ENCODE assay signal across 8 mouse cellular contexts in the genomic region with DNA sequence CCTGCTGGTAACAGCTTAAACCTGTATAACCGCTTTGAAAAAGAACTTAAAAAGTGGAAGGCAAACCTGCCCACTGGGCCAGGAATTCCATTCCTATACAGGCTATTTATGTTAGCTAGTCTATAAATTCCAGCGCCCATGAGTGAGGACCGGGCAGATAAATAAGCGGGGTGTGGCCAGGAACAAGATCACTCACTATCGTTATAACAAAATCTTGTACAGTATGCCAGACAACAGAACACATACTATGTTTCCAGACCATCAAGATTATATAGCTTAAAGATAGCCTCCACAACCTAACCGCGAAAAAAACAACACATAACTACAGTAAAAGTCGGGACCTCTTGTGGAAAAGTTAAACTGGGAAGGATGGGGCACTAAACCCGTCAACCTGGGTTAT. TPM values are rescaled to one million over a fixed set of nuclear protein-coding genes. Genes with fewer than 3 reads are reported as not detected.
DNase-seq lines count a peak whose midpoint lies in the region; ATAC-seq and TF ChIP-seq lines count a peak whose summit lies in the region.

No protein-coding gene starts in this region.

- H3K9me3 ChIP-seq in lung, embryonic 14.5 days (ENCODE audit: low read depth, low read length), result no peaks in the 10 kb centered on the region
- H3K9me3 ChIP-seq in embryonic facial prominence, embryonic 10.5 days, result no peaks in the 10 kb centered on the region
- H3K9me3 ChIP-seq in neural tube, embryonic 14.5 days (ENCODE audit: control insufficient read depth, low read length), result no peaks in the 10 kb centered on the region

- WGBS in lung, embryonic 14.5 days, result 2% methylated on average over 9 of the region's 9 CpGs
- 3% methylated on average over 9 of the region's 9 CpGs for WGBS in embryonic facial prominence, embryonic 10.5 days
- under 1% methylated on average over 9 of the region's 9 CpGs for WGBS in large intestine, adult 2 months
- under 1% methylated on average over 9 of the region's 9 CpGs for WGBS in neural tube, embryonic 14.5 days

- peak; percentile 20 for DNase-seq in lung, embryonic 14.5 days
- no peak for DNase-seq in lung, postnatal 4 days
- DNase-seq in embryonic facial prominence, embryonic 10.5 days (ENCODE audit: low spot score), result no peak
- DNase-seq in large intestine, adult 2 months (ENCODE audit: low read depth, low spot score), result peak; percentile 31
- DNase-seq in urinary bladder, postnatal 4 days (ENCODE audit: low spot score in 2 of 2), result no peak
- DNase-seq in cerebellum, postnatal 36 days, result no peak

- TF ChIP-seq CTCF in lung, embryonic 14.5 days (IDR thresholded peaks at IDR 0.05; ENCODE audit: low read depth), result no peak

- H3K4me3 ChIP-seq in lung, embryonic 14.5 days (ENCODE audit: low read depth, low read length), result peak overlapping the region; percentile 73
- peak overlapping the region; percentile 64 for H3K4me3 ChIP-seq in embryonic facial prominence, embryonic 10.5 days
- peak overlapping the region; percentile 72 for H3K4me3 ChIP-seq in neural tube, embryonic 14.5 days (ENCODE audit: low read depth, low read length)

- ATAC-seq in lung, embryonic 14.5 days (ENCODE audit: insufficient read depth), result no peak
- ATAC-seq in neural tube, embryonic 14.5 days (ENCODE audit: low read depth), result no peak
- ATAC-seq in activated CD4-positive, CD25-positive, alpha-beta regulatory T cell, adult 4 months, result no peak

- peaks cover 38% of the 10 kb centered on the region for H3K36me3 ChIP-seq in lung, embryonic 14.5 days (ENCODE audit: insufficient read depth)
- peaks cover 58% of the 10 kb centered on the region for H3K36me3 ChIP-seq in embryonic facial prominence, embryonic 10.5 days (replicated peaks)
- H3K36me3 ChIP-seq in neural tube, embryonic 14.5 days (ENCODE audit: control insufficient read depth, insufficient read depth, low read length), result peaks cover 16% of the 10 kb centered on the region

- peak overlapping the region; percentile 85 for H3K4me2 ChIP-seq in lung, embryonic 14.5 days
- peak overlapping the region; percentile 83 for H3K4me2 ChIP-seq in neural tube, embryonic 14.5 days (ENCODE audit: low read depth, low read length)

- H3K27me3 ChIP-seq in lung, embryonic 14.5 days (ENCODE audit: insufficient read depth, low read length), result no peaks in the 10 kb centered on the region
- no peaks in the 10 kb centered on the region for H3K27me3 ChIP-seq in embryonic facial prominence, embryonic 10.5 days (replicated peaks; ENCODE audit: low read depth, poor library complexity, severe bottlenecking)
- no peaks in the 10 kb centered on the region for H3K27me3 ChIP-seq in neural tube, embryonic 14.5 days (ENCODE audit: control insufficient read depth, insufficient read depth, low read length)

- peak overlapping the region; percentile 73 for H3K9ac ChIP-seq in lung, embryonic 14.5 days
- H3K9ac ChIP-seq in neural tube, embryonic 14.5 days (replicated peaks; ENCODE audit: low read depth, low read length), result peak overlapping the region; percentile 58

- peak overlapping the region; percentile 87 for H3K27ac ChIP-seq in lung, embryonic 14.5 days (ENCODE audit: low read depth)
- H3K27ac ChIP-seq in embryonic facial prominence, embryonic 10.5 days (replicated peaks), result peak overlapping the region; percentile 86
- H3K27ac ChIP-seq in neural tube, embryonic 14.5 days (ENCODE audit: low read depth, low read length), result peak overlapping the region; percentile 67

- H3K4me1 ChIP-seq in lung, embryonic 14.5 days (ENCODE audit: insufficient read depth), result 0 out of 2 replicates have a peak, but pooled peaks cover 7% of the 10 kb centered on the region
- H3K4me1 ChIP-seq in embryonic facial prominence, embryonic 10.5 days, result peaks cover 26% of the 10 kb centered on the region
- H3K4me1 ChIP-seq in neural tube, embryonic 14.5 days (ENCODE audit: control insufficient read depth, insufficient read depth, low read length), result peaks cover 12% of the 10 kb centered on the region

RNA-seq across cellular contexts. Expression of a gene that starts 0.7 kb away (rescaled TPM):
- 101 and 107 TPM in 2 replicates for polyA plus RNA-seq in lung, embryonic 14.5 days (2014; fragmentation: Nextera tagmentation; extraction: Ambion mirVana)
- 136 and 144 TPM in 2 replicates for polyA plus RNA-seq in embryonic facial prominence, embryonic 10.5 days (2016; fragmentation: Nextera tagmentation; extraction: Ambion mirVana)
- polyA plus RNA-seq in large intestine, adult 2 months (2012; rRNA removed), result 66.4 and 69.0 TPM in 2 replicates
- 84.4 and 90.5 TPM in 2 replicates for polyA plus RNA-seq in neural tube, embryonic 14.5 days (2014; fragmentation: Nextera tagmentation; extraction: Ambion mirVana)
- 10 to 100 TPM; 32.3 to 54.2 TPM for polyA plus RNA-seq in activated CD4-positive, CD25-positive, alpha-beta regulatory T cell, adult 4 months (2017; shearing (Covaris generic))

RNA-seq across cellular contexts. Expression of a gene that starts 0.8 kb away (rescaled TPM):
- polyA plus RNA-seq in lung, embryonic 14.5 days (2014; fragmentation: Nextera tagmentation; extraction: Ambion mirVana), result 31.9 and 33.1 TPM in 2 replicates
- polyA plus RNA-seq in embryonic facial prominence, embryonic 10.5 days (2016; fragmentation: Nextera tagmentation; extraction: Ambion mirVana), result 36.9 and 41.0 TPM in 2 replicates
- 2.5 and 3.2 TPM in 2 replicates for polyA plus RNA-seq in large intestine, adult 2 months (2012; rRNA removed)
- polyA plus RNA-seq in neural tube, embryonic 14.5 days (2014; fragmentation: Nextera tagmentation; extraction: Ambion mirVana), result 28.3 and 34.1 TPM in 2 replicates
- 10 to 100 TPM; 37.0 to 39.8 TPM for polyA plus RNA-seq in activated CD4-positive, CD25-positive, alpha-beta regulatory T cell, adult 4 months (2017; shearing (Covaris generic))

RNA-seq across cellular contexts. Expression of a gene that starts 11.4 kb away (rescaled TPM):
- 0.18 and 0.39 TPM in 2 replicates for polyA plus RNA-seq in lung, embryonic 14.5 days (2014; fragmentation: Nextera tagmentation; extraction: Ambion mirVana)
- polyA plus RNA-seq in embryonic facial prominence, embryonic 10.5 days (2016; fragmentation: Nextera tagmentation; extraction: Ambion mirVana), result 0.21 and 0.37 TPM in 2 replicates
- 0.10 and 0.18 TPM in 2 replicates for polyA plus RNA-seq in large intestine, adult 2 months (2012; rRNA removed)
- 0.37 and 0.39 TPM in 2 replicates for polyA plus RNA-seq in neural tube, embryonic 14.5 days (2014; fragmentation: Nextera tagmentation; extraction: Ambion mirVana)
- polyA plus RNA-seq in activated CD4-positive, CD25-positive, alpha-beta regulatory T cell, adult 4 months (2017; shearing (Covaris generic)), result under 1 TPM in 1 of 2 experiments, not detected in 1; 0.69 TPM

RNA-seq across cellular contexts. Expression of a gene that starts 19.0 kb away (rescaled TPM):
- polyA plus RNA-seq in lung, embryonic 14.5 days (2014; fragmentation: Nextera tagmentation; extraction: Ambion mirVana), result 0.79 TPM in 1 of 2 replicates, not detected in the other
- polyA plus RNA-seq in embryonic facial prominence, embryonic 10.5 days (2016; fragmentation: Nextera tagmentation; extraction: Ambion mirVana), result 0.85 and 1.0 TPM in 2 replicates
- polyA plus RNA-seq in large intestine, adult 2 months (2012; rRNA removed), result not detected in 2 replicates
- 3.1 and 3.2 TPM in 2 replicates for polyA plus RNA-seq in neural tube, embryonic 14.5 days (2014; fragmentation: Nextera tagmentation; extraction: Ambion mirVana)
- polyA plus RNA-seq in activated CD4-positive, CD25-positive, alpha-beta regulatory T cell, adult 4 months (2017; shearing (Covaris generic)), result 1 to 10 TPM in 1 of 2 experiments, not detected in 1; 2.7 TPM

RNA-seq across cellular contexts. Expression of a gene that starts 23.9 kb away (rescaled TPM):
- 0.22 and 0.33 TPM in 2 replicates for polyA plus RNA-seq in lung, embryonic 14.5 days (2014; fragmentation: Nextera tagmentation; extraction: Ambion mirVana)
- polyA plus RNA-seq in embryonic facial prominence, embryonic 10.5 days (2016; fragmentation: Nextera tagmentation; extraction: Ambion mirVana), result 0.44 and 1.2 TPM in 2 replicates
- polyA plus RNA-seq in large intestine, adult 2 months (2012; rRNA removed), result 0.07 and 0.21 TPM in 2 replicates
- polyA plus RNA-seq in neural tube, embryonic 14.5 days (2014; fragmentation: Nextera tagmentation; extraction: Ambion mirVana), result 5.9 and 6.0 TPM in 2 replicates
- not detected for polyA plus RNA-seq in activated CD4-positive, CD25-positive, alpha-beta regulatory T cell, adult 4 months (2017; shearing (Covaris generic))

Comparison
In these comparisons a context has a peak if more than half of its experiments do, and no peak if none do; other contexts are left out.
1. DNase-seq: peak in lung, embryonic 14.5 days (single experiment) and large intestine, adult 2 months (single experiment); none in lung, postnatal 4 days (0 of 2), embryonic facial prominence, embryonic 10.5 days (single experiment), urinary bladder, postnatal 4 days (0 of 2) and cerebellum, postnatal 36 days (0 of 2).
2. Peak in every context shown above with its lines, with median percentiles within 50 percentile points of each other: H3K27ac ChIP-seq and H3K4me3 ChIP-seq.